Mouse (Mus musculus): ENCODE measurements around the gene Hist3h2ba. TPM values are rescaled to one million over a fixed set of nuclear protein-coding genes. Genes with fewer than 3 reads are reported as not detected.

The Hist3h2ba gene
- 1 to 10 TPM; 4.9 to 6.6 TPM for polyA plus RNA-seq (2017; shearing (Covaris generic))

- ATAC-seq: peak; percentile 94
These were observed at the start of gene Hist3h2ba for GRCm38 (mm10) chr11:58948542-58949479. TSS of gene Hist3h2ba (plus strand) at chr11:58948920.

- no peak for ATAC-seq
These were observed 47.6 kb upstream of the Hist3h2ba start for GRCm38 (mm10) chr11:58901080-58901479.

- peak; percentile 99 for ATAC-seq
These were observed 45.0 kb upstream of the Hist3h2ba start, which contains the start of gene Zfp39 for GRCm38 (mm10) chr11:58903511-58904409. TSS of gene Zfp39 (minus strand) at chr11:58904225.

GRCm38 (mm10) chr11:58904410-58904718, 44.4 kb upstream of the Hist3h2ba start:
- no peak for ATAC-seq

DNA sequence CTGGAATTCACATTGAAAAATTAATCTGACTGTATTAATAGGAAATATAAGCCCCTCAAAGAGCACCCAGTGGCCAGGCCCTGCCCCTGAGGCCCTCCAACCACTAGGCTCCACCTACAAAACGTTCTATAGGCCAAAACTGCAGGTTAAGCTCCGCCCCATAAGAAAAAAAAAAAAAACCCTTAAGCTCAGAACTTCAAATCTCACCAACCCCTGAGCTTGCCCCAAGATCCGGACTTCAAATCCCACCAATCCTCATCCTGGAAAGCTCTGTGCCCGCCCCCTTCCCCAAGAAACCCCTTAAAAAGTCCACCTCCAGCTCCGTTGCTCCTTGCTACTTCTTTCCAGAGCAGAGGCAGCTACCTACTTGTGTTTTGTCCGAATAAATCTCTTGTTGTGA, 43.9 kb upstream of the Hist3h2ba start:
- ATAC-seq: no peak

- no peak for ATAC-seq
These were observed 34.9 kb upstream of the Hist3h2ba start for GRCm38 (mm10) chr11:58913776-58914175.

- ATAC-seq: peak; percentile 70
These were observed 34.2 kb upstream of the Hist3h2ba start for GRCm38 (mm10) chr11:58914461-58915028.

- ATAC-seq: peak; percentile 70
These were observed 31.6 kb upstream of the Hist3h2ba start for GRCm38 (mm10) chr11:58916879-58917744.

- ATAC-seq: no peak
These were observed 30.9 kb upstream of the Hist3h2ba start, which contains the start of gene Btnl10 for GRCm38 (mm10) chr11:58917745-58918366. TSS of gene Btnl10 (plus strand) at chr11:58917908.

DNA sequence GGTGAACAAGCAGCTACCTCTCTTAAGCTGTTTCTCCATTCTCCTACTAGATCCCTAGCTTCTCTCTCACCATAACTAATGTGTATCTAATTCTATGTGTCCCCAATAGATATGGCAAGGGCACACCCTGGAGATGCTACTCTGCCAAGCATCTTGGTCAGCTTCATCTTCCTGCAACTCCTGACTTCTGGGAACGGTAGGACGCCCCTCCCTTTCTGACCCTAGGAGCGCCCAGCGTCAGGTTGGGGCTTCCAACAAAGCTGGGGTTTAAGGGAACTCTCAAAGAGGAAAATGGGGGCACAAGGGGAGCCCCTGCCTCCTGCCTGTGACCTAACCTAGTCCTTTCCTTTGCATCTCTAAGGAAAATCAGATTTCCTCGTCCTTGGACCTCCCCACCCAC, 30.0 kb upstream of the Hist3h2ba start:
- ATAC-seq: no peak

DNA sequence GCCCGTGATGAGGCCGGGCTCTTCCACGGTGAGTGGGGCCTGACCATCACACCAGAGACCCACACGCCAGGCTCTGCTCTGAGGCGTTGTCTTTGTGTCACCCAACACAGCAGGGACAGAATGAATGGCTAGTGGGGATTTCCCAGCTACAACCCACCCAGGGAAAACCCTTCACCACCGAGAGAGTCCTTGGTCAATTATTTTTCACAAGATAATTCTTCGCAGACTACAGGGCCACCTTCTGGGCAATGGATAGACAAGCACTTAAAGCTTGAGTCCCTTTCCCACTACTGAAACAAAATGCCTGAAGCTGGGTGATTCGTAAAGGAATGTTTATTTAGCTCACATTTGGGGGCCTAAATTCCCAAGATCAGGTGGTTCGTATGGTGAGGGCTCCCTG, 26.3 kb upstream of the Hist3h2ba start:
- ATAC-seq: no peak

GRCm38 (mm10) chr11:58926651-58927050, 22.1 kb upstream of the Hist3h2ba start:
- no peak for ATAC-seq

DNA sequence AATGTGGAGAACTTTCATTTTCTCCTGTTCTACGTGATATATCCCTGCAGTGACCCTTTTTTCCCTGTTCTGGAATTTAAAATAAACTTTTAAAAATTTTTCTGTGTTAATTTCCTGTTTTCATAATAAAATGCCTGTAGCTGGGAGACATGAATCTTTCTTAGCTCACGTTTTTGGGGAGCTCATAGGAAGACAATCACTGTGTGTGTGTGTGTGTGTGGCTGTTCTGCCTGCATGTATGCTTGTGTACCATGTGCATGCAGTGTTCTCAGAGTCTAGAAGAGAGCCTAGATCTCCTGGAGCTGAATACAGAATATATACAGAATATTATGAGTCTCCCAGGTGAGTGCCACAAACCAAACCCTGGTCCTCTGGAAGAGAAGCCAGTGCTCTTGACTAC, 21.7 kb upstream of the Hist3h2ba start:
- no peak for ATAC-seq

- peak; percentile 95 for ATAC-seq
These were observed 20.7 kb upstream of the Hist3h2ba start for GRCm38 (mm10) chr11:58927790-58928651.

- ATAC-seq: no peak
These were observed 19.7 kb upstream of the Hist3h2ba start for GRCm38 (mm10) chr11:58929055-58929454.

- ATAC-seq: no peak
These were observed 19.1 kb upstream of the Hist3h2ba start for GRCm38 (mm10) chr11:58929641-58930040.

- ATAC-seq: no peak
These were observed 18.5 kb upstream of the Hist3h2ba start for GRCm38 (mm10) chr11:58930254-58930653.

DNA sequence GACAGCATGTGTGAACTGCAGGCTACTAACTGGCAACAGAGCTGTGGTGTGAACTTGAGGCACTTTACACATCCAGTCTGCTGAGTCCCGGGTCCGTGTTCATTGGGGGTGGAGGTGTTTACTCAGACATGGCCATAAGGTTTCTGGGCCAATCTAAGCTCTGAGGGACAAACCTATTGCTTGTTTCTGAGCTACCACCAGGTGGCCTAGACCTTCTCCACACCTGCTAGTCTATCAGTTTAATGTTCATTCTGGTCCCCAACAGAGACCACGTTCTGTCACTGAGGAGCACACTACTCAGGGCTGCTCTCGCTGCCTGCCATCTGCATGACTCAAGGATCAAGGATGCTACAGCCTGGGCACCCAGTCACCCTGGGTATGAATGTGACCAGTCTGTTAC, 17.1 kb upstream of the Hist3h2ba start:
- ATAC-seq: no peak

DNA sequence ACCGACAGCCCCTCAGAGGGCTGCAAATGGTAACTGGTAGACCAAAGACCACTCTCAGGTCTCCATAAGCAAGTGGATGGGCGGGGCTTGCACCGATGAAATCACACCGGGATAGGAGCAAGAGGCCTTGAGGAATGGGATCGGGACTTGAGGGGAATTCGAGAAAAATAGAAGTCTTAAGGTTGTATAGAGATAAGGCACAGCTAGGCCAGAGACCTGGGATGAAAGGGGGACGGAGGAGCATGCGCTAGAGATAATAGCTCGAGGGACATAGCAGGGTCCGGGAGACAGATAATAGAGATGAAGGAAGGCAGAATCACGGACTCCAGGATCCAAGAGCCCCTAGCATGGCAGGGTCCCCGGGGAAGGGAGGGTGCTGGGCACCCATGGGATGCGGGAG, 10.8 kb upstream of the Hist3h2ba start:
- ATAC-seq: no peak

GRCm38 (mm10) chr11:58938322-58939087, 10.2 kb upstream of the Hist3h2ba start, which contains the start of gene Rnf187:
TSS of gene Rnf187 (minus strand) at chr11:58938916.
- ATAC-seq: peak; percentile 90
